Mouse (Mus musculus): ENCODE results near the gene Kcnk3. TPM values are rescaled to one million over a fixed set of nuclear protein-coding genes. Genes with fewer than 3 reads are reported as not detected.

Gene Kcnk3
- total and polyA plus RNA-seq, 2 experiments from 2014 or later: 45.3 to 70.0 TPM

DNA sequence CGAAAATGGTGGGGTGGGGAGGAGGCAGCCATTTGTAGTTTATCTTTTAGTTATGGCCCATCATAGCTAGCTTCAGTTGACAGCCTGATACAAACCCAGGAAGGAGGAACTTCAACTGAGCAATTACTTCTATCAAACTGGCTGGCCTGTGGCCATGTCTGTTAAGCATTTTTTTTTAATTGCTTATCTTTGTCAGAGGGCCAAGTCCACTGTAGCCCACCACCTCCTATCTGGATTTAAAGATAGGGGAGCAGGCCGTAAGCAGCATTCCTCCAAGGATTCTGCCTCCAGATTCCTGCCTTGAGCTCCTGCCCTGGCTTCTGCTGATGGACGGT lies 81.5 kb downstream of the Kcnk3 start:
- peaks cover 6% of the 10 kb centered on the region for H3K4me1 ChIP-seq (ENCODE audit: control insufficient read depth, insufficient read depth)
- no peak overlapping the region for H3K4me3 ChIP-seq (ENCODE audit: low read depth, low read length)
- no peak overlapping the region for H3K9ac ChIP-seq (replicated peaks; ENCODE audit: low read depth, low read length)
- ATAC-seq (ENCODE audit: insufficient read depth, low read depth) (no peak), DNase-seq (ENCODE audit: low spot score) (no peak)
- H3K9me3 ChIP-seq (replicated peaks; ENCODE audit: control insufficient read depth, low read length): no peaks in the 10 kb centered on the region
- no peak overlapping the region for H3K4me2 ChIP-seq (ENCODE audit: low read depth, low read length)
- no peaks in the 10 kb centered on the region for H3K27me3 ChIP-seq (ENCODE audit: control insufficient read depth, insufficient read depth, low read length)
- WGBS: 52% methylated on average over 3 of the region's 3 CpGs
- peaks cover 41% of the 10 kb centered on the region for H3K36me3 ChIP-seq (replicated peaks; ENCODE audit: control insufficient read depth, insufficient read depth, low read length)
- no peak overlapping the region for H3K27ac ChIP-seq (ENCODE audit: low read depth)
- TF ChIP-seq CTCF (IDR thresholded peaks at IDR 0.05; ENCODE audit: low read depth) (no peak), EP300 (IDR thresholded peaks at IDR 0.05; ENCODE audit: low read depth) (no peak)

DNA sequence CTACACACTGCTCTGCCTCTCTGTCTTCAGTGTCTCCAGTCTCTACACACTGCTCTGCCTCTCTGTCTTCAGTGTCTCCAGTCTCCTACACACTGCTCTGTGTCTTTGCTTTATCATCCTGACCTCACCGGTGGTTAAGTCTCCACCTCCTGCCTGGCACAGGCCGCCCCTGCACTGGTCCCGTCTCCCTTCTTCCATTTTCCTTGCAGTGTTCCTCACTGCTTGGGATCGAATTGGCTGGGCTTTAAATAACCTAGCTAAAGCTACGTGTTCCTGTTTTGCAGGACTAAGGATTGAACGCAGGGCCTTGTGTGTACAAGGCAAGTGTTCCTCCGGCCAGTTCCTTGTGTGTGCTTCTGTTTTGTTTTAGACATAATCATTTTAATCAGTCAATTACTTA lies 82.1 kb downstream of the Kcnk3 start:
- DNase-seq (ENCODE audit: low spot score) (no peak), ATAC-seq (ENCODE audit: insufficient read depth, low read depth) (no peak)
- H3K36me3 ChIP-seq (replicated peaks; ENCODE audit: control insufficient read depth, insufficient read depth, low read length): peaks cover 45% of the 10 kb centered on the region
- TF ChIP-seq EP300 (IDR thresholded peaks at IDR 0.05; ENCODE audit: low read depth) (no peak), CTCF (IDR thresholded peaks at IDR 0.05; ENCODE audit: low read depth) (no peak)
- no peak overlapping the region for H3K27ac ChIP-seq (ENCODE audit: low read depth)
- no peak overlapping the region for H3K4me3 ChIP-seq (ENCODE audit: low read depth, low read length)
- 75% methylated on average over 7 of the region's 7 CpGs for WGBS
- H3K9me3 ChIP-seq (replicated peaks; ENCODE audit: control insufficient read depth, low read length): no peaks in the 10 kb centered on the region
- no peak overlapping the region for H3K9ac ChIP-seq (replicated peaks; ENCODE audit: low read depth, low read length)
- H3K27me3 ChIP-seq (ENCODE audit: control insufficient read depth, insufficient read depth, low read length): no peaks in the 10 kb centered on the region
- H3K4me1 ChIP-seq (ENCODE audit: control insufficient read depth, insufficient read depth): peaks cover 6% of the 10 kb centered on the region
- H3K4me2 ChIP-seq (ENCODE audit: low read depth, low read length): no peak overlapping the region

DNA sequence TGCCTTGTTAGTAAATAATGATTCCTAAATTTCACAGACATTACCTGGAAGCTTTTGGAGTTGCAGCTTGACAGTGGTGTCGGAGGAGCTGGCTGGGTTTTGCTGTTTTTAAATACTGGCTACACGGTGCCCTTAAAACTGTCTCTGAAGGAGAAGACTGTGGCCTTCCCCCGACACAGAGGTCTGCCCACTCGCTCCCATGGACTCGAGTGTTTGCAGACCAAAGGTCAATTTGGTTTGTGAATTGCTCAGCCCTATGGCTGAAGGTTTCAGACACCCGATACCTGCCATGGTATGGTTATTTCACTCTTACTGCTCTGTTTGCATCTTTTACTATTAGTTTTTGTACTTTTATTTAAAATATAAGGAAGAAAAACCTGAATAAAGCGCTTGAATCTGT lies 86.0 kb downstream of the Kcnk3 start:
- WGBS: 85% methylated on average over 7 of the region's 7 CpGs
- H3K4me2 ChIP-seq (ENCODE audit: low read depth, low read length): no peak overlapping the region
- no peak overlapping the region for H3K9ac ChIP-seq (replicated peaks; ENCODE audit: low read depth, low read length)
- TF ChIP-seq CTCF (IDR thresholded peaks at IDR 0.05; ENCODE audit: low read depth): no peak
- H3K9me3 ChIP-seq (replicated peaks; ENCODE audit: control insufficient read depth, low read length): no peaks in the 10 kb centered on the region
- H3K27ac ChIP-seq (ENCODE audit: low read depth): no peak overlapping the region
- DNase-seq (ENCODE audit: low spot score) (no peak), ATAC-seq (ENCODE audit: insufficient read depth, low read depth) (no peak)
- H3K36me3 ChIP-seq (replicated peaks; ENCODE audit: control insufficient read depth, insufficient read depth, low read length): peaks cover 65% of the 10 kb centered on the region
- H3K27me3 ChIP-seq (ENCODE audit: control insufficient read depth, insufficient read depth, low read length): no peaks in the 10 kb centered on the region
- no peaks in the 10 kb centered on the region for H3K4me1 ChIP-seq (ENCODE audit: control insufficient read depth, insufficient read depth)
- no peak overlapping the region for H3K4me3 ChIP-seq (ENCODE audit: low read depth, low read length)

Small RNA genes within 50 kb of the gene (microRNA-seq; reads per million reads assigned to microRNA genes)
- not detected for gene Mir5625

Other genes with a start within 250 kb of the Kcnk3 start
- gene Otof, start 126.2 kb upstream of the Kcnk3 start, total RNA-seq (2014; rRNA removed; ENCODE audit: low replicate concordance): 0.04 TPM in 1 of 2 replicates, not detected in the other
- gene Otof, start 126.2 kb upstream of the Kcnk3 start, polyA plus RNA-seq (2015; fragmentation: Nextera tagmentation; extraction: Ambion mirVana): 0.03 and 0.04 TPM in 2 replicates
- not detected in 2 replicates for gene 1700001C02Rik, start 122.1 kb upstream of the Kcnk3 start, total RNA-seq (2014; rRNA removed; ENCODE audit: low replicate concordance)
- gene 1700001C02Rik, start 122.1 kb upstream of the Kcnk3 start, polyA plus RNA-seq (2015; fragmentation: Nextera tagmentation; extraction: Ambion mirVana): 0.67 TPM in 1 of 2 replicates, not detected in the other
- gene Cib4, start 42.3 kb upstream of the Kcnk3 start, total RNA-seq (2014; rRNA removed; ENCODE audit: low replicate concordance): not detected in 2 replicates
- not detected in 2 replicates for gene Cib4, start 42.3 kb upstream of the Kcnk3 start, polyA plus RNA-seq (2015; fragmentation: Nextera tagmentation; extraction: Ambion mirVana)
- gene Slc35f6, start 59.8 kb downstream of the Kcnk3 start, total RNA-seq (2014; rRNA removed; ENCODE audit: low replicate concordance): 61.3 and 86.8 TPM in 2 replicates
- gene Slc35f6, start 59.8 kb downstream of the Kcnk3 start, polyA plus RNA-seq (2015; fragmentation: Nextera tagmentation; extraction: Ambion mirVana): 30.5 and 31.7 TPM in 2 replicates
- gene Cenpa, start 78.6 kb downstream of the Kcnk3 start, total RNA-seq (2014; rRNA removed; ENCODE audit: low replicate concordance): 87.9 and 158 TPM in 2 replicates
- 128 and 158 TPM in 2 replicates for gene Cenpa, start 78.6 kb downstream of the Kcnk3 start, polyA plus RNA-seq (2015; fragmentation: Nextera tagmentation; extraction: Ambion mirVana)
- gene Dpysl5, start 123.4 kb downstream of the Kcnk3 start, total RNA-seq (2014; rRNA removed; ENCODE audit: low replicate concordance): 3.7 and 4.7 TPM in 2 replicates
- 0.71 and 0.83 TPM in 2 replicates for gene Dpysl5, start 123.4 kb downstream of the Kcnk3 start, polyA plus RNA-seq (2015; fragmentation: Nextera tagmentation; extraction: Ambion mirVana)
- 5.3 and 11.9 TPM in 2 replicates for gene Mapre3, start 226.5 kb downstream of the Kcnk3 start, total RNA-seq (2014; rRNA removed; ENCODE audit: low replicate concordance)
- 15.8 TPM in 2 replicates for gene Mapre3, start 226.5 kb downstream of the Kcnk3 start, polyA plus RNA-seq (2015; fragmentation: Nextera tagmentation; extraction: Ambion mirVana)